Mouse (Mus musculus): Measurements from ENCODE around the gene Wnt3. TPM values are rescaled to one million over a fixed set of nuclear protein-coding genes. Genes with fewer than 3 reads are reported as not detected.
A peak's percentile ranks its signal among the peaks of the same experiment; 100 is the strongest.
"Not testable (repeated sequence)": the region's sequence is repeated elsewhere in the genome, so short reads cannot be mapped to it uniquely, and the experiment has no call there.

Gene Wnt3
- not detected for total RNA-seq (2021)
- long read RNA-seq, experiment 1 = 0 reads
- long read RNA-seq, experiment 2 = 0 reads

- DNase-seq = no peak
- intact Hi-C loops (cut with DNase I) = no loop called here
Measured at GRCm38 (mm10) chr11:103773387-103774227, at the start of gene Wnt3. TSS of gene Wnt3 (plus strand) at chr11:103774150.

- intact Hi-C loops (cut with DNase I) = no loop called here
Measured at GRCm38 (mm10) chr11:103724331-103724771, 49.6 kb upstream of the Wnt3 start.

GRCm38 (mm10) chr11:103729282-103729985 is 44.5 kb upstream of the Wnt3 start:
- intact Hi-C loops (cut with DNase I) = no loop called here
- DNase-seq = no peak

More at GRCm38 (mm10) chr11:103724331-103724771, 49.6 kb upstream of the Wnt3 start:
- DNase-seq = no peak

DNA sequence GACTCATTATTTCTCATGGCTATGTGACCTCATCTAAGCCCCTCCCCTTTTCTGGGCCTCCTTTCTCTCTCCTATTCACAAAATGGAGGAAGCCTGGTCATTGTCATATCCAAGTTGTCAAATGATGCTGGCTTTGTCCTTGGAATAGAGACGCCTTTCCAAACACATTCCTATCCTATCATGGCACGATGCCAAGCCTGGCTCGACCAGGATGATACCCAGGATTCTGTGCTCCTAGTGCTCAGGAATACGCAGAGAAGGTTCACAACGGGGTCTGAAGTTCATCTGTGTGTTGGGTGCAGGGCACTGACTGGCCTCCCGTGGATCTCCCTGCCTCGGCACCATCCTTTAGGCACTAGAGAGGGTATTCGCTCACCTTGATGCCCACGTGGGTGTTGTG is 42.4 kb upstream of the Wnt3 start:
- no peak for DNase-seq
- intact Hi-C loops (cut with DNase I) = no loop called here

- intact Hi-C loops (cut with DNase I) = no loop called here
- DNase-seq = no peak
Measured at GRCm38 (mm10) chr11:103732306-103732705, 41.6 kb upstream of the Wnt3 start.

DNA sequence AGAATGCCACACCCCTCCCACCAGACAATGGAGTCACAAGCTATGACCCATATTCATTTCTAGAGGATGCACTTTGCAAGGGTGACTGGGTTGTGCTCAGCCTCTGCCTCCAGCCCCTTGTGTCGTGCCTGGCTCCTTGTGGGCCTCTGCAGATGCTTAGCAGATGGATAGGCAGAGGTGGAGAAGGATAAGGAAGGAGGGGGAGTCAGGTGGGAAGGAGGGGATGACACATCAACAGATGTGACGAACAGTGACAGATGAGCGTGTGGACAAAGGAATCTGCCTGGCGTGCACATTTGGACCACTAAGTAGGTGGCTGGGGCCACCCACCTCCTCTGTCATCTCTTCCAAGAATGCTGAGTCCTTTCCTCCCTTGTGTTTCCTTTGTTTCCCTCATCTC is 40.9 kb upstream of the Wnt3 start:
- DNase-seq = no peak
- intact Hi-C loops (cut with DNase I) = no loop called here

DNA sequence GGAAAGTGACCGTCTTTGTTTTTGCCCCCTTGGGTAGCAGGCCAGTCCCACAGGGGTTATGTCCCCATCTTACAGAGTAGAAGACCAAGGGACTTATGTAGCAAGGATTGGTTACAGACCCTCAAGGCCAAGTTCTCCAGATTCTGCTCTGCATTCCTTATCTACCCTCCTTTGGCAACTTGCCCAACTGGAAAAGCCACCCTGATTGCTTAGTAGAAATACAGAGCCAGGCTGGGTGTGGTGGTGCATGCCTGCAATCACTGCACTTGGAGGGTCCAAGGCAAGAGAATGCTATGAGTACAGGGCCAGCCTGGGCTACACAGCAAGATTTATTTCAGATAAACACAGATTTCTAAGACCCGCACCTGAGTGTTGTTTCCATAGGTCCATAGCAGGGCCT is 40.0 kb upstream of the Wnt3 start:
- intact Hi-C loops (cut with DNase I) = no loop called here
- no peak for DNase-seq

GRCm38 (mm10) chr11:103734411-103735045 is 39.4 kb upstream of the Wnt3 start:
- DNase-seq = no peak
- intact Hi-C loops (cut with DNase I) = no loop called here

- intact Hi-C loops (cut with DNase I) = no loop called here
- DNase-seq = no peak
Measured at GRCm38 (mm10) chr11:103735046-103735781, 38.7 kb upstream of the Wnt3 start.

DNA sequence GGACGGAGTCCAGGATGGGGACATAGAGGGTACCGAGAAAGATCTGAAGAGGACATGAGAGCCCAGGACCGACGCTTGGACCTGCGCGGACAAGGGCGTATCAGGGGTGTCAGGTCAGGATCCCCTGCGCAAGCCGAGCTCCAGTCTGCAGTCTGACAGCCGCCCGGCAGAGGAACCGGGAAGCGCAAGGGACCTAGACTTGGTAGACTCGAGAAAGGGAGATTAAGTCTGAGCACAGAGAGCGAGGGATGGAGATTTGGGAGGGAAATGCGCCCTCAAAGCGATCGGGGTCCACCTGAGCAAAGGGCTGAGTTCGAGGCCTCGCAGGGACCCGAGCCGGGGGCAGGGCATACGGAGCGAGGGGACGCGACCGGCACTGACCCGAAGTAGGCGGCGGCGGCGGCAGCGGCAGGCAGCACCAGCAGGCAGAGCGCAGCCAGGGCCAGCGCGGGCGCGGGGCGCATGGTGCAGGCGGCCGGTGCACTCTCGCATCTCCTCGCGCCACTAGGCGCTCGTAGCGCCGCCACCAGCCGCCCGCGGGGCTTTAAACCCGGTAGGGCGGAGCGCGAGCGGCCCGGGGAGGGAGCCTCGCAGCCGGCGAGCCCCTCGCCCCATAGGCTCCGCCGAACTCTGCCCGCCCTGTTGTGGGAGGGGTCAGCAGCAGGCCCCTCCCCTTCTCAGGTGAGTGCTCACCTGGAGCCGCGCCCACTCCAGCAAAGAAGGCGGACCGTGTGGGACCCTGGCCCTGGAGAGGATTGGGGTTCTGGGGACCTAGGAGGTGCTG is 24.5 kb upstream of the Wnt3 start, which contains the start of gene Wnt9b:
TSS of gene Wnt9b (minus strand) at position 516 of the 784 bp plus-strand sequence.
- intact Hi-C loops (cut with DNase I) = no loop called here

GRCm38 (mm10) chr11:103750612-103751011 is 23.3 kb upstream of the Wnt3 start:
- no peak for DNase-seq
- intact Hi-C loops (cut with DNase I) = no loop called here

More for the DNA sequence above, 24.5 kb upstream of the Wnt3 start, which contains the start of gene Wnt9b:
- no peak for DNase-seq

GRCm38 (mm10) chr11:103758054-103758453 is 15.9 kb upstream of the Wnt3 start:
- intact Hi-C loops (cut with DNase I) = loop anchor here (2.0 kb wide), 1 partner anchor 115 kb away; no protein-coding TSS in a partner anchor
- DNase-seq = no peak

- peak; percentile 28 to 37 for DNase-seq
- intact Hi-C loops (cut with DNase I) = loop anchor here (2.0 kb wide), 1 partner anchor 116 kb away; no protein-coding TSS in a partner anchor
Measured at GRCm38 (mm10) chr11:103758706-103759105, 15.2 kb upstream of the Wnt3 start.

- intact Hi-C loops (cut with DNase I) = no loop called here
- no peak for DNase-seq
Measured at GRCm38 (mm10) chr11:103760101-103760500, 13.8 kb upstream of the Wnt3 start.

DNA sequence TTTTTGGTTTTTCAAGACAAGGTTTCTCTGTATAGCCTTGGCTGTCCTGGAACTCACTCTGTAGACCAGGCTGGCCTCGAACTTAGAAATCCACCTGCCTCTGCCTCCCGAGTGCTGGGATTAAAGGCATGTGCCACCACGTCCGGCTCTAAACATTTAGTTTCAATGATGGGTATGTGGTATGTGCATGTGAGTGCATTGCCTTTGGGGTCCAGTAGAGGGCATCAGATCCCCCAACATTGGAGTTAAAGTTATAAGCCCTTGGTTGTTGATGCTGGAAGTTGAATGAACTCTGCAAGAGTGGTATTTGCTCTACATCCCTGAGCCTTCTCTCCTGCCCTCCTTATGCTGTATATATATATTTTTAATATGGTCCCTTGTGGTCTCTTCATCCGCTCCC is 13.1 kb upstream of the Wnt3 start:
- intact Hi-C loops (cut with DNase I); DNase-seq: not testable (repeated sequence)

DNA sequence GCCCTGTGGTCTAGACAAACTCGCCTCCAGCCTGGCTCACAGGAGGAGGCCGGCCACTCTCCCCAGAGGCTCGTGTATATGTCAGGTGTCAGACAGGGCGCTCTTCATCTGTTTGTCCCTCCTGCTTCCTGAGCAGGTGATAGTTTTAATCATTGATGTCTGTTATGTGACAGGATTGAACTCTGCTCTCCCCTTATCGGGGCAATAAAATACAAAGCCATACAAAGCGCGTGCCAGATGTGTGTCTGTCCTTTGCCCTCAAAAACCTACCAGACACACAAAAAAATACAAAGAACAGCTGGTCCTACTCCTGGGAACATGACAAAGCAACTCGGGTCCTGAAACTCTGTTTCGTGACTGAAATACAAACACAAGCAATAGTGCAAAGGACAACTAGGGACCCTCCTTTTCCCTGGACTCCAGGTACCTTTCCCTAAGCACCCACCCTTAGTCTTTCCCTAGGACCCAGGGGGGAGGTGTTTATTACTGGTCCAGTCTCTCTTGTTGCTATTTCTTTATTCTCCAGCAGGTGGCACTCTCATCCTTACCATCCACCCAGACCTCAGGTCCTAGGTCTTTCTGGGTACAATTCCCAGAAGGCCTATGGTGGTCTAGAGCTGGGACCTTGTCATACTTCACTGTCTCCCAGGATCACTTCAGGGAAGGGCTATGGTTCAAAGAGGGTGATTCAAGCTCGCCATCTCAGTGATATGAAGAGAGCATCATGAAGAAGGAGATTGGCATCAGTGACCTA is 10.4 kb upstream of the Wnt3 start:
- DNase-seq = no peak
- intact Hi-C loops (cut with DNase I) = loop anchor here (2.0 kb wide), 1 partner anchor 147 kb away; no protein-coding TSS in a partner anchor

- intact Hi-C loops (cut with DNase I) = no loop called here
- DNase-seq = no peak
Measured at GRCm38 (mm10) chr11:103764601-103765000, 9.3 kb upstream of the Wnt3 start.

GRCm38 (mm10) chr11:103765556-103766011 is 8.4 kb upstream of the Wnt3 start:
- intact Hi-C loops (cut with DNase I) = no loop called here
- DNase-seq = no peak
